Mouse (Mus musculus) adrenal gland, adult (tissue): ENCODE measurements around the gene Paxbp1.

Experiments used
- DNase-seq, 2 experiments: peaks; one replicate each; pipeline ENCODE4 v3.0.0; 2022 to 2023; ENCODE audit warnings: low spot score in 1 of 2; ENCODE audit not compliant: inconsistent age in 2 of 2

Gene Paxbp1

DNA sequence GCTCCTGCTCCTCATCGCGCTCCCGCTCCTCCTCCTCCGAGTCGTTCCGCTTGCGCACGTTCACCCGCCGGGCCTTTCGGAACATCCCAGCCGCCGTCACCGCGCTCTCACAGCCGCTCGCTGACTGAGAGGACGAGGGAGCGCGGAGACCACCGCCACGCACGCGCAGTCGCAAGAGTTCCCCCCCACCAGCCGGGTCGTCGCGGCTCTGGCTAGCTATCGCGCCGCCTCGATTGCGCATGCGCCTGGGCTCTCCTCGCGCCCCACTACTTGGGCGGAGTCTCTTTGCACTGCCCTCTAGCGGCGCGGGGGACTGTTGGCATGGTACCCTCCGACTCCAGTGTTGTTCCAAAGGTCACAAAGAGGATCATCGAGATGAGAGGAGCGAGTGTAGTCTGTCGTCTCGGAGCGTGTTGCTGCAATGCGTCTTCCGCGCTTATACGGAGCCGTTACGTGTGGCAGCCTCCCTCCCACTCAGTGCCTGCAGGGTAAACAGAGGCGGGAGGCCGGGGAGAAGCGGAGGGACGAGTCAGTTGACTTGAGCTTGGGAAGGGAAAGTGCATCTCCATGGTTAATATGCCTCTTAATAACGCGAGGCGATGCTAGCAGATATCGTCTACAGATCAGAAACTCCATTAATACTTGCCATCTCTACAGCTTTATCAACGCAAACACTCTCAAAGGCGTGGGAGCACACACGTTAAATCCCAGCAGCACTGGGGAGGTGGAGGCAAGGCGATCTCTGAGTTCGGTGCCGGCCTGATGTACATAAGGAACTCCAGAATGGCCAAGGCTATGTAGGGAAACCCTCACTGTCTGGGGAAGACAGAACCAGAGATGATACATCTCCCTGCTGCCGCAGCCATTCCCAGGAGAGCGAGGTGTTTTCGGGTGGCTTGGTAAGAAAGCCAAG, at the start of gene Paxbp1:
Gene Paxbp1, minus strand, starts transcription at position 274 of the 913 bp plus-strand sequence.
- peak; percentile 99 to 100 for DNase-seq

DNA sequence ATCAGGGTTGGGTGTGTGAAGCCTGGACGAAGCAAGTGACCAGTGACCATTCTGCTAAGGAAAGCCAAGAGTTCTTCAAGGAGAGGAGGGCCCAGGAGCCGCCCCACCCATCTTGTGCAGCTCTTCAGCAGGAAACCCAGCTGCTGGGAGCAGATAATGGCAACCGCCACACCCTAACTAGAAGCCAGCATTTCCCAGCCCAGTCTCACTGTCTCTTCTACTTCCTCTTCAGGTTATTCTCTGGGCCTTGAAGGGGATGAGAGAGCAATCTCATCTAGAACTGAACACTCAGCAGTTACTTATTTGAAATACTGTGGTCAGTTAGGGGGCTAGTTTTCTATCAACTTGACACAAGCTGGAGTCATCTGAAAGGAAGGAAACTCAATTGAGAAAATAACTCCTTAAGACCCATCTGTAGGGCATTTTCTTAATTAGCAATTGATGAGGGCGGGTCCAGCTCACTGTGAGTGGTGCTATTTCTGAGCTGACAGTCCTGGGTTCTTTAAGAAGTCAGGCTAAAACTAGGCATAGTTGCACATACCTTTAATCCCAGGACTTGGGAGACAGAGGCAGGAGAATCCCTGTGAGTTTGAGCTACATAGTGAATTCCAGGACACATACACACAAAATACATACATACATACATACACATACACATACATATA, 42.4 kb upstream of the Paxbp1 start:
- DNase-seq = no peak

GRCm38 (mm10) chr16:91085239-91085825, 41.0 kb upstream of the Paxbp1 start:
- no peak for DNase-seq

DNA sequence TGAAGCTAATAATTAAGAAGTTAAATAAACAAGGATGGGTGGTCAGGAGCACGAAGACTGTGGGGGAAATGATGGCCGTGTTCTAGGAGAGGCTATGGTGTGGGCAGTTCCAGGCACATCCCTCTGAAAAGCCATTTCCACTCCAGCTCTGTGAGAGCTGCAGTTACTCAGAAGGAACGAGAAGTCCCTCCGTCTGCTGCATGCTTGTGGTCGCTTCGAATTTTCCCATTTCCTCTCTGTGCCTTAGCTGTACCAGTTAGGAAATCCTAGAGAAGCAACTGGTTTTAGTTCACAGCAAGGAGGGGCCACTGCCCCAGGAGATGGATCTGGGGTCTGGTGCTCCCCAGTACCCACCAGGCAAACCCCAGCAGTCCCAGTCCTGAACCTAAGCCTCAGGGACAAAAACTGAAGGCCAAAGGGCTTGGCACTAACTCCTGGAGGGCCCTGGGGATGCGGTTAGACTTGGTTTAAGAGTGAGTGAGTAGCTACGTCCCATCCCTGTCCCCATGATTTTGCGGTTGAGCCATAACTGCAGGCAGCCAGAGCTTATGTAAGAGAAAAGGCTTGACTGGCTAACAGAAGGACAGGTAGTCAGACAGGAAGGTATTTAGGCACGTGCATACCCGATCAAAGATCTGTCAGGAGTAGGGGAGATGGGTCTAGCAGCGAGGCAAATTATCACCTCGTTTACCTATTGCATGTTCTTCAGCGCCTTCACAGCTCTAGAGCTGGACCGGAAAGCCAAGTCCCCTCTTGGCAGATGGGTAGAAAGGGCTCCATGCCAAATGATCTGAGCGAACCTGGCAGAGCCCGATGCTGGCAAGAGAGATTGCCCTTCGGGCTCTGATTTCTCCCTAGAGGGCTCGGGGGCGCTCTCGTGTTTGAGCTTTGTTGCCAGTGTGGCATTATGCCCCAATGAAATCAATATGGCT, 40.2 kb upstream of the Paxbp1 start:
- DNase-seq = peak in 1 of 2 experiments; percentile 67

- no peak for DNase-seq
Observed at GRCm38 (mm10) chr16:91083002-91083646, 38.8 kb upstream of the Paxbp1 start.

DNA sequence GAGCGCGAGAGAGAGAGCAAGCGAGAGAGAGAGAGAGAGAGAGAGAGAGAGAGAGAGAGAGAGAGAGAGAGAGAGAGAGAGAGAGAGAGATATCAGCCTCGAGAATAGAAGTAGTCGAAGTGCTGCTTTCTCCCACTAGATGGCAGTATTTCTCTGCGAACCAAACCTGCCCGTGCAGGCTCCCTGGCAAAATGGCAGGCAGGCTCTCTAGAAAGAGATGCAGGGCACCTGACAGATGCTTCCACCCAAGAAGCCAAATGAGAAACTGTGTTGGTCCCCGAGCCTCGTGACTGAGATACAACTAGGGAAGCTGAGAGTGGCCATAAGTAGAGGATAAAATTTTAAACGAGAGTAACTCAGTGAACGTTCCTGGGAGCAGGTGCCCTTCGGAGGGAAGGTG, 37.2 kb upstream of the Paxbp1 start:
- DNase-seq = peak; percentile 56 to 90

DNA sequence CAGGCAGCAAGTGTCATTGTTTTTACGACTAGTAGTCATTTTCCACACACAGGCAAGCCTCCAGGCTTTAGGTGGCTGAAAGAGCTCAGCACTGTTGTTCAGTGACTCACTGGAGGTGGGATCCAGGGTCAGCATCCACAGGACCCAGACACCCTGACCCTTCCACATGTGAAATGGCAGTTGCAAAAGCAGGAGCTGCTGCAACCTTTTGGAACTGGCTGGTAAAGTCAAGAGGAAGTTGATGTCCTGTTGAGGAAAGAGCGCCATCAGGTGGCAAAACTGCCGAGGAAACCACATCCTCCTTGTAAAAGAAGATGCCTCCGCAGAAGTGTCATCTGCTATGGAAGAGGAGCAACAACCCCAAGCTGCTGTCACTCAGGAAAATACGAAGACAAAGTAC, 31.8 kb upstream of the Paxbp1 start:
- peak in 1 of 2 experiments; percentile 77 for DNase-seq

GRCm38 (mm10) chr16:91075423-91075822, 31.1 kb upstream of the Paxbp1 start:
- DNase-seq = peak; percentile 67 to 85

- peak; percentile 87 to 96 for DNase-seq
Observed at GRCm38 (mm10) chr16:91073163-91073892, 29.0 kb upstream of the Paxbp1 start.

DNA sequence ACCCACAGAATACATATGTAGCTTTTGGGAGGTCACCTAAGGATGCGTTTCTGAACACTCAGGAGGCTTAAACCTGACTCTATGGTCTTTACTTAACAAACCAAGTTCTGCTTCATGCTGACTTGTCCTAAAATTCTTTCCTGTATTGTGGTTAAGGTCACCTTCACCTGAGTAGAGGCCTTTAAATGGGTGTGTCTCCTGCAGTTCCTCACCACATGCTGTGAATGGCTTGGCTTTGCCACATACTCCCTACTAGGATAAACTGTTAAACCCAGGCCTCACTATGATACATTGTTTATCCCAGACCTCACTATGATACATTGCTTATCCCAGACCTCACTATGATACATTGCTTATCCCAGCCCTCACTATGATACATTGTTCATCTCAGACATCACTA, 27.9 kb upstream of the Paxbp1 start:
- DNase-seq = no peak

DNA sequence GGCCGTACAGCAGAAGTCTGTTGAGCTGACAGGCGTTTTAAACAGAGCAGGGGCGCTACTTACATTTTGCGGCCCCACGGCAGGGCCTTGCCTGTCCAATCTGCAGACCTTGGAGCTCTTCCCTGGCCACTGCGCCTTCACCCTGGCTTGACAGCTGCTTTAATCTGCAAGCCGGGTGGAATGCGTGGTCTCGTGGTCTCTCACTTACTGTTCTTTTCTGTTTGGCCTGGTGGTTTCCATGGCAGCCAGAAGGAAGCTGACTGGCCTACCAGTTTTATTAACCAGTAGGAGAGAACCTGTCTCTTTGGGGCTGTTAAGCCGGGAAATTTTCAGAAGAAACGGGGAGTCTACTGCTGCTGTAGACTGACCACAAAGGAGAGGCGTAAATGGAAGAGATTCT, 24.6 kb upstream of the Paxbp1 start:
- no peak for DNase-seq

DNA sequence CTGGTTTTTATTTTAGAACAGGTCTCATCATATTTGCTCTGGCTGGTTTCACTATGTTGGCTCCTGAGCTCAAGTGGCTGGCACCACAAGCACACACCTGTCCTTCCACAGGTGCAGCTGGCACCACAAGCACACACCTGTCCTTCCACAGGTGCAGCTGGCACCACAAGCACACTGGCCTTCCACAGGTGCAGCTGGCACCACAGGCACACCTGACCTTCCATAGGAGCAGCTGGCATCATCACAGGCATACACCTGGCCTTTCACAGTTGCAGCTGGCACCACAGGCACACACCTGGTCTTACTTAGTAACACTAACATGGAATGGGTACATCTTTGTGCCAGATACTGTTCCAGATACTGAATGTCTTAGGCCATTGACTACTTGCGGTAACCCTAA, 22.8 kb upstream of the Paxbp1 start:
- DNase-seq = no peak

GRCm38 (mm10) chr16:91064583-91065365, 20.4 kb upstream of the Paxbp1 start:
- no peak for DNase-seq

DNA sequence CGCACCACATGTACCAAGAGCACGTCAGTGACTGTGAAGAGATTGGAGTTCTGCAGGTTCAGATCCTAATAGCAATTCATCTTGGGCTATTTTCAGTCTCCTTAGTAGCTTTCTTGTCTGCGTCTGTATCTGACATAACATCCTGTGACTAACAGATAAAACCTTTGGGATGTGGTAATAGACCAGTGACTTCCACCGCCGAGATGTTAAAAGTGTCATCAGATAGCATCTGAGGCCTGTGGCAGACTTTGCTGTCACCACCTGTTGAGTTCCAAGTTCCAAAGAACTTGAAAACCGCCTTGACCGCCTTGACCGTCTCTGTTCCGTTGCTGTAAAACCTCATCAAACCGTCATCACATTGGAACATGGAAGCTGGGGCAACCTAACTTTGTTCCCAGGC, 19.4 kb upstream of the Paxbp1 start:
- no peak for DNase-seq

DNA sequence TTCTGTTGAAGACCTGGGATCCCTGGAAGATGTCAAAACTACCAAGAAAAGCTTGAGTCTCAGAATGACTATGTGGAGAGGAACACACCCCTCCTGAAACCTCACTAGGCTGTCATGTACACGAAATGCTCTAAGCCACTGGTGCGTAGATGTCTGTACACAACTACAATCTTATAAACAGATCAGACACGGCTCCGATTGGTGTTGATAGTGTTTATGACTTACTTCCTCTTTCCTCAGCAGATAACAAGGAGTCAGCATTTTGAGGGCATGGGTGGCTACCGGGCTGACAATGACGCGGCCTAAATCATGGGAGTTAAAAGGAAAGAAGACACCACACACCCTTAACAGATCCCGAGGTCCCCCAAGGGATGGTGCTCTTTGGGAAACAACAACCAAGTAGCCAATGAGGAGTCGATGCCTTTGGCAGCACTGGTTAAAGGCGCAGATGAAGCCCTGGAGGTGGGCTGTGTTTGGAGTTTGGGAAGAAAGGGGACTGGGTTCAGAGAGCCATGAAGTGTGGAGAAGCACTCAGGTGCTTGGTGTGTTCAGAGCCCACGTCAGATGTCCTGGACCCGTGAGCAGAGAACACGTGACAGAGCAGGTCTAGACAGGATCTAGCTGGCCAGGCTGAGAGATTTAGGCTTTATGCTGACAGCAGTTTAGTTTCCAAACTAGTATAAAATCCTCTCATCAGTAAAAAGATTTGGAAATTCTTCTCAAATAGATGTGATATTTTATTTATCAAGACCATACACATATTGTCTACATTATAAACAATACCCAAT, 17.4 kb upstream of the Paxbp1 start:
- DNase-seq = no peak

- no peak for DNase-seq
Observed at GRCm38 (mm10) chr16:91057741-91058140, 13.4 kb upstream of the Paxbp1 start.

- no peak for DNase-seq
Observed at GRCm38 (mm10) chr16:91057261-91057660, 12.9 kb upstream of the Paxbp1 start.
